Mouse (Mus musculus) thymus, postnatal 10 days (tissue): ENCODE measurements around the gene Ap2b1.

ENCODE experiments used
- DNase-seq, 2 experiments: peaks; one replicate each; pipeline ENCODE4 v3.0.0; 2021; ENCODE audit warnings: low spot score in 2 of 2

Gene Ap2b1

GRCm38 (mm10) chr11:83442596-83443267 lies 143.9 kb downstream of the Ap2b1 start:
- peak; percentile 28 to 64 for DNase-seq

GRCm38 (mm10) chr11:83443824-83444223 lies 145.0 kb downstream of the Ap2b1 start:
- DNase-seq, result no peak

GRCm38 (mm10) chr11:83445001-83445400 lies 146.2 kb downstream of the Ap2b1 start:
- DNase-seq, result no peak

- no peak for DNase-seq
These were observed 148.8 kb downstream of the Ap2b1 start for GRCm38 (mm10) chr11:83447612-83448011.

GRCm38 (mm10) chr11:83448021-83448926 lies 149.4 kb downstream of the Ap2b1 start:
- no peak for DNase-seq

- no peak for DNase-seq
These were observed 150.1 kb downstream of the Ap2b1 start for GRCm38 (mm10) chr11:83448927-83449236.

- no peak for DNase-seq
These were observed 150.5 kb downstream of the Ap2b1 start for GRCm38 (mm10) chr11:83449298-83449697.

GRCm38 (mm10) chr11:83450550-83450949 lies 151.7 kb downstream of the Ap2b1 start:
- no peak for DNase-seq

- no peak for DNase-seq
These were observed 152.5 kb downstream of the Ap2b1 start for GRCm38 (mm10) chr11:83451281-83451680.

GRCm38 (mm10) chr11:83454548-83454947 lies 155.7 kb downstream of the Ap2b1 start:
- no peak for DNase-seq
